Mouse (Mus musculus): ENCODE data around the gene Mrpl53.

- TF ChIP-seq POLR2A (IDR thresholded peaks at IDR 0.05; ENCODE audit: extremely low read depth, insufficient read depth, low read length) (no peak), CTCF (IDR thresholded peaks at IDR 0.05; ENCODE audit: low read depth, low read length) (no peak)
Measured at GRCm38 (mm10) chr6:83135571-83136161, 26.8 kb downstream of the Mrpl53 start.
